Mouse (Mus musculus): Measurements from ENCODE around the gene Gpr55. TPM values are rescaled to one million over a fixed set of nuclear protein-coding genes. Genes with fewer than 3 reads are reported as not detected.
A peak's percentile ranks its signal among the peaks of the same experiment; 100 is the strongest.
"Not testable (repeated sequence)": the region's sequence is repeated elsewhere in the genome, so short reads cannot be mapped to it uniquely, and the experiment has no call there.

The Gpr55 gene
- polyA plus RNA-seq, 1 experiment from 2014 or later: 0.13 TPM

DNA sequence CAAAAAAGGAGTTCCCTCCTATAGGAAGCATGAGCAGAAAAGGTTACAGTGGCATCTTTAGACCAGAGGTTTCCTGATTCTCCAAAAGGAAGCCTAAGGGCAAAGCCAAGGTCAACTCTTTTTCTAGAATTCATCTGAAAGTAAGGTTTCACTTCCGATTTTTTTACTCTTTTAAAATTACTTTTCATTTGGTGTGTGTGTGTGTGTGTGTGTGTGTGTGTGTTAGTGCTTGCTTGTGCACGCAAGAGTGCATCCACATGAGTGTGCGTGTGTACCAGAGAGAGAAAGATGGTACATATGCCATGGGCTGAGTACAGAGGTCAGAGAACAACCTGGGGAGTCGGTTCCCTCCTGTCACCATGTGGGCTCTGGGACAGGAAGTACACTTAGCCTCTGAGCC is 28.1 kb upstream of the Gpr55 start:
- DNase-seq (ENCODE audit: low spot score); H3K4me3 ChIP-seq (replicated peaks; ENCODE audit: low read length); H3K27me3 ChIP-seq (ENCODE audit: control insufficient read depth, insufficient read depth, low read length); H3K36me3 ChIP-seq (replicated peaks; ENCODE audit: control insufficient read depth, insufficient read depth); H3K4me1 ChIP-seq (replicated peaks; ENCODE audit: control insufficient read depth, insufficient read depth, low read length); H3K9me3 ChIP-seq (ENCODE audit: control insufficient read depth, low read length); H3K4me2 ChIP-seq (replicated peaks); H3K27ac ChIP-seq; H3K9ac ChIP-seq; ATAC-seq (ENCODE audit: low FRiP score): not testable (repeated sequence)
- 98% methylated on average over 4 of the region's 4 CpGs for WGBS

DNA sequence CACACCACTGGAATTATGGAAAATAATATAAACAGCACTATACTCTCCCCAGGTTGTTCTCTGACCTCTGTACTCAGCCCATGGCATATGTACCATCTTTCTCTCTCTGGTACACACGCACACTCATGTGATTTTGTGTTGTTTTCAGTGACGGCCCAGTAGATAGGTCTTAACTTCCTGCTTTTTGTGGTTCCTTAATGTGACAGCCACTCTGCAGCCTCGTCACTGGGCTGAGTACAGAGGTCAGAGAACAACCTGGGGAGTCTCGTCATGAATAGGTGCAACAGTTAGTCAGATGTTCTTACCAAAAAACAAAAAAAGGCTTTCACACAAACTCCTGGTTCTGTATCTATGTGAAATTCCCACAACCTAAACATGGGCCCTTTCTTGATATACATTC is 27.5 kb upstream of the Gpr55 start:
- ATAC-seq (ENCODE audit: low FRiP score) (no peak), DNase-seq (ENCODE audit: low spot score) (no peak)
- Histone ChIP-seq H3K27me3 (ENCODE audit: control insufficient read depth, insufficient read depth, low read length) (no peaks in the 10 kb centered on the region), H3K36me3 (replicated peaks; ENCODE audit: control insufficient read depth, insufficient read depth) (no peaks in the 10 kb centered on the region), H3K4me3 (replicated peaks; ENCODE audit: low read length) (no peak overlapping the region), H3K27ac (no peak overlapping the region), H3K9ac (no peak overlapping the region), H3K4me2 (replicated peaks) (no peak overlapping the region), H3K9me3 (ENCODE audit: control insufficient read depth, low read length) (no peaks in the 10 kb centered on the region), H3K4me1 (replicated peaks; ENCODE audit: control insufficient read depth, insufficient read depth, low read length) (no peaks in the 10 kb centered on the region)
- WGBS: 85% methylated on average over 4 of the region's 4 CpGs

GRCm38 (mm10) chr1:85985784-85986183 is 25.0 kb upstream of the Gpr55 start:
- no peak overlapping the region for H3K4me2 ChIP-seq (replicated peaks)
- 0 out of 2 replicates have a peak, but pooled peaks cover 3% of the 10 kb centered on the region for H3K4me1 ChIP-seq (replicated peaks; ENCODE audit: control insufficient read depth, insufficient read depth, low read length)
- H3K36me3 ChIP-seq (replicated peaks; ENCODE audit: control insufficient read depth, insufficient read depth): no peaks in the 10 kb centered on the region
- H3K9ac ChIP-seq: no peak overlapping the region
- ATAC-seq (ENCODE audit: low FRiP score) (no peak), DNase-seq (ENCODE audit: low spot score) (no peak)
- no peaks in the 10 kb centered on the region for H3K27me3 ChIP-seq (ENCODE audit: control insufficient read depth, insufficient read depth, low read length)
- WGBS: 88% methylated on average over 3 of the region's 3 CpGs
- no peak overlapping the region for H3K27ac ChIP-seq
- H3K4me3 ChIP-seq (replicated peaks; ENCODE audit: low read length): no peak overlapping the region
- H3K9me3 ChIP-seq (ENCODE audit: control insufficient read depth, low read length): no peaks in the 10 kb centered on the region

- WGBS: 71% methylated on average over 7 of the region's 7 CpGs
- 0 out of 2 replicates have a peak, but pooled peaks cover 3% of the 10 kb centered on the region for H3K4me1 ChIP-seq (replicated peaks; ENCODE audit: control insufficient read depth, insufficient read depth, low read length)
- no peak for ATAC-seq (ENCODE audit: low FRiP score)
- no peak overlapping the region for H3K9ac ChIP-seq
- no peak overlapping the region for H3K4me3 ChIP-seq (replicated peaks; ENCODE audit: low read length)
- H3K4me2 ChIP-seq (replicated peaks): no peak overlapping the region
- no peaks in the 10 kb centered on the region for H3K27me3 ChIP-seq (ENCODE audit: control insufficient read depth, insufficient read depth, low read length)
- H3K9me3 ChIP-seq (ENCODE audit: control insufficient read depth, low read length): no peaks in the 10 kb centered on the region
- no peak for DNase-seq (ENCODE audit: low spot score)
- no peak overlapping the region for H3K27ac ChIP-seq
- no peaks in the 10 kb centered on the region for H3K36me3 ChIP-seq (replicated peaks; ENCODE audit: control insufficient read depth, insufficient read depth)
Observed at GRCm38 (mm10) chr1:85981738-85982357, 21.0 kb upstream of the Gpr55 start.

- Histone ChIP-seq H3K27ac (no peak overlapping the region), H3K9ac (no peak overlapping the region), H3K4me1 (replicated peaks; ENCODE audit: control insufficient read depth, insufficient read depth, low read length) (0 out of 2 replicates have a peak, but pooled peaks cover 3% of the 10 kb centered on the region), H3K4me3 (replicated peaks; ENCODE audit: low read length) (no peak overlapping the region), H3K4me2 (replicated peaks) (no peak overlapping the region), H3K27me3 (ENCODE audit: control insufficient read depth, insufficient read depth, low read length) (no peaks in the 10 kb centered on the region), H3K9me3 (ENCODE audit: control insufficient read depth, low read length) (no peaks in the 10 kb centered on the region), H3K36me3 (replicated peaks; ENCODE audit: control insufficient read depth, insufficient read depth) (no peaks in the 10 kb centered on the region)
- DNase-seq (ENCODE audit: low spot score) (no peak), ATAC-seq (ENCODE audit: low FRiP score) (no peak)
- WGBS: 89% methylated on average over 3 of the region's 3 CpGs
Observed at GRCm38 (mm10) chr1:85977709-85978108, 16.9 kb upstream of the Gpr55 start.

- Histone ChIP-seq H3K36me3 (replicated peaks; ENCODE audit: control insufficient read depth, insufficient read depth) (no peaks in the 10 kb centered on the region), H3K27me3 (ENCODE audit: control insufficient read depth, insufficient read depth, low read length) (no peaks in the 10 kb centered on the region), H3K4me1 (replicated peaks; ENCODE audit: control insufficient read depth, insufficient read depth, low read length) (no peaks in the 10 kb centered on the region), H3K9me3 (ENCODE audit: control insufficient read depth, low read length) (no peaks in the 10 kb centered on the region), H3K9ac (no peak overlapping the region), H3K27ac (no peak overlapping the region), H3K4me2 (replicated peaks) (no peak overlapping the region), H3K4me3 (replicated peaks; ENCODE audit: low read length) (no peak overlapping the region)
- WGBS: 93% methylated on average over 2 of the region's 2 CpGs
- ATAC-seq (ENCODE audit: low FRiP score): no peak
- no peak for DNase-seq (ENCODE audit: low spot score)
Observed at GRCm38 (mm10) chr1:85973468-85973877, 12.7 kb upstream of the Gpr55 start.

DNA sequence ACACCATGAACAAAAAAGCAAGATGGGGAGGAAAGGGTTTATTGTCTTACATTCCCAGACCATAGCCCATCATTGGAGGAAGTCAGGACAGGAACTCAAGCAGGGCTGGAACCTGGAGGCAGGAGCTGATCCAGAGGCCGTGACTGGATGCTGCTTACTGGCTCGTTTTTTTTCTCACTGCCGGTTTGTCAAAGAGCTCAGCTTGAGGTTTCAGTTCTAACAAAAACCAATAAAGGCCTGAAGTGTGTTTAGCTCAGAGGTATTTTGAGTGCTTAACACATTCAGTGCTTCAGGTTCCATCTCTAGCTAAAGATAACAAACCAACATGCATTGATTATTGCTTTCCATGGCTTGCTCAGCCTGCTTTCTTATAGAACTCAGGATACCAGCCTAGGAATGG is 11.5 kb upstream of the Gpr55 start:
- H3K4me1 ChIP-seq (replicated peaks; ENCODE audit: control insufficient read depth, insufficient read depth, low read length): no peaks in the 10 kb centered on the region
- H3K9me3 ChIP-seq (ENCODE audit: control insufficient read depth, low read length): no peaks in the 10 kb centered on the region
- 69% methylated on average over 3 of the region's 3 CpGs for WGBS
- H3K9ac ChIP-seq: no peak overlapping the region
- ATAC-seq (ENCODE audit: low FRiP score) (no peak), DNase-seq (ENCODE audit: low spot score) (no peak)
- H3K27me3 ChIP-seq (ENCODE audit: control insufficient read depth, insufficient read depth, low read length): no peaks in the 10 kb centered on the region
- H3K4me2 ChIP-seq (replicated peaks): no peak overlapping the region
- H3K36me3 ChIP-seq (replicated peaks; ENCODE audit: control insufficient read depth, insufficient read depth): no peaks in the 10 kb centered on the region
- no peak overlapping the region for H3K4me3 ChIP-seq (replicated peaks; ENCODE audit: low read length)
- no peak overlapping the region for H3K27ac ChIP-seq

DNA sequence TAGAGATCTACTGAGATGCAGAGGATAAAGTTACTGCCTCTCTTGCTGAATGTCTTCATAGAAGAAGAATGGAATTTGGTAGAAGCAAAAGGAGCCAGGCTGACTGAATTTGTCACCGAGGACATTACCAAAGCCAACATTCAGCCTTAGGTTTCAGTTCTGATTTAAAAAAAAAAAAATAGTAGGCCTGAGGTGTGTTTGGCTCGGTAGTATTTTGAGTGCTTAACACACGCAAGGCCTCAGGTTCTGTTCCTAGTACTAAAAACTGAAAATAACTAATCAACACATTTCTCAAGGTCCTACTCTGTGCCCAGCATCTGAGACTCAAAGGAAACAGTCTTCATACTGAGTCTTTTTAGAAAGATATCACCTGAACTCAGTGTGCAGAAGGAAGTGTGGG is 10.3 kb upstream of the Gpr55 start:
- no peak overlapping the region for H3K27ac ChIP-seq
- DNase-seq (ENCODE audit: low spot score) (no peak), ATAC-seq (ENCODE audit: low FRiP score) (no peak)
- H3K27me3 ChIP-seq (ENCODE audit: control insufficient read depth, insufficient read depth, low read length): no peaks in the 10 kb centered on the region
- no peak overlapping the region for H3K4me2 ChIP-seq (replicated peaks)
- no peak overlapping the region for H3K4me3 ChIP-seq (replicated peaks; ENCODE audit: low read length)
- no peaks in the 10 kb centered on the region for H3K36me3 ChIP-seq (replicated peaks; ENCODE audit: control insufficient read depth, insufficient read depth)
- no peaks in the 10 kb centered on the region for H3K4me1 ChIP-seq (replicated peaks; ENCODE audit: control insufficient read depth, insufficient read depth, low read length)
- 92% methylated on average over 3 of the region's 3 CpGs for WGBS
- H3K9ac ChIP-seq: no peak overlapping the region
- no peaks in the 10 kb centered on the region for H3K9me3 ChIP-seq (ENCODE audit: control insufficient read depth, low read length)

GRCm38 (mm10) chr1:85969519-85969918 is 8.7 kb upstream of the Gpr55 start:
- no peaks in the 10 kb centered on the region for H3K9me3 ChIP-seq (ENCODE audit: control insufficient read depth, low read length)
- no peak overlapping the region for H3K4me2 ChIP-seq (replicated peaks)
- no peak overlapping the region for H3K9ac ChIP-seq
- H3K27ac ChIP-seq: peak overlapping the region; percentile 58
- no peaks in the 10 kb centered on the region for H3K27me3 ChIP-seq (ENCODE audit: control insufficient read depth, insufficient read depth, low read length)
- 63% methylated on average over 1 of the region's 1 CpGs for WGBS
- no peak overlapping the region for H3K4me3 ChIP-seq (replicated peaks; ENCODE audit: low read length)
- H3K36me3 ChIP-seq (replicated peaks; ENCODE audit: control insufficient read depth, insufficient read depth): no peaks in the 10 kb centered on the region
- H3K4me1 ChIP-seq (replicated peaks; ENCODE audit: control insufficient read depth, insufficient read depth, low read length): no peaks in the 10 kb centered on the region
- DNase-seq (ENCODE audit: low spot score) (peak; percentile 74), ATAC-seq (ENCODE audit: low FRiP score) (peak; percentile 80; the same call in 1 of the 2 replicates)

- 94% methylated on average over 1 of the region's 1 CpGs for WGBS
- no peaks in the 10 kb centered on the region for H3K4me1 ChIP-seq (replicated peaks; ENCODE audit: control insufficient read depth, insufficient read depth, low read length)
- no peaks in the 10 kb centered on the region for H3K27me3 ChIP-seq (ENCODE audit: control insufficient read depth, insufficient read depth, low read length)
- H3K27ac ChIP-seq: peak overlapping the region; percentile 58
- no peaks in the 10 kb centered on the region for H3K9me3 ChIP-seq (ENCODE audit: control insufficient read depth, low read length)
- ATAC-seq (ENCODE audit: low FRiP score) (peak; percentile 58; the same call in 1 of the 2 replicates), DNase-seq (ENCODE audit: low spot score) (no peak)
- H3K4me3 ChIP-seq (replicated peaks; ENCODE audit: low read length): no peak overlapping the region
- H3K36me3 ChIP-seq (replicated peaks; ENCODE audit: control insufficient read depth, insufficient read depth): no peaks in the 10 kb centered on the region
- no peak overlapping the region for H3K9ac ChIP-seq
- H3K4me2 ChIP-seq (replicated peaks): no peak overlapping the region
Observed at GRCm38 (mm10) chr1:85969081-85969480, 8.3 kb upstream of the Gpr55 start.
